Mouse (Mus musculus): ENCODE data around the gene Gm20388.

DNA sequence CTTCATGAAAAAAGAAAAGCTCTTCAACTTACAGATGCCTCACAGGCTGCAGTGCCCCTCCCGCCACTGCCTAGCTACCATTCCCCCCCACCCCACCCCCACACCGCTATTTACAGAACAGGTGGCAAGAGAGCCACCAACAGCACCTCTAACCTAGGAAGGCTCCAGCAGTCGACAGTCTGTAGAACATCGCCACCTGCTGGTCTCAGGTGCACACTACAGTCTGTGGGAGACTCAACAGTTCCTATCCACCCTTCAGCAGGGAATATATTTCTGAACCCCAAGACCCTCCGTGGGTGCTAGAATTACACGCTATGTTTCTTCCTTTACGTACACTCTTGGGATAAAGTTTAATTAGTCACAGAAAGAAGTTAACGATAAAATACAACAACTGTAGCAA, 4457.6 kb downstream of the Gm20388 start:
- TF ChIP-seq GATA1 (IDR thresholded peaks at IDR 0.05; ENCODE audit: borderline replicate concordance, low read length) (no peak), CTCF (IDR thresholded peaks at IDR 0.05; ENCODE audit: low read depth, low read length) (peak; percentile 38; the same call in 1 of the 2 replicates)

All from G1E (cell line).